Mouse (Mus musculus): ENCODE measurements at regions not wholly inside any gene's neighbourhood (a gene's known extent, or its start where the extent isn't known, plus 50 kb on each side); places are given as distances from the start of the nearest gene placed in this dataset.
"Not testable (repeated sequence)": the region's sequence is repeated elsewhere in the genome, so short reads cannot be mapped to it uniquely, and the experiment has no call there.

- no peak for DNase-seq (ENCODE audit: extremely low spot score in 1 of 2, low spot score in 1 of 2)
Measured at GRCm38 (mm10) chr6:37691976-37692644, 162.1 kb downstream of the Akr1d1 start.

- no peak for DNase-seq (ENCODE audit: extremely low spot score in 1 of 2, low spot score in 1 of 2)
Measured at GRCm38 (mm10) chr6:37692758-37693157, 162.8 kb downstream of the Akr1d1 start.

DNA sequence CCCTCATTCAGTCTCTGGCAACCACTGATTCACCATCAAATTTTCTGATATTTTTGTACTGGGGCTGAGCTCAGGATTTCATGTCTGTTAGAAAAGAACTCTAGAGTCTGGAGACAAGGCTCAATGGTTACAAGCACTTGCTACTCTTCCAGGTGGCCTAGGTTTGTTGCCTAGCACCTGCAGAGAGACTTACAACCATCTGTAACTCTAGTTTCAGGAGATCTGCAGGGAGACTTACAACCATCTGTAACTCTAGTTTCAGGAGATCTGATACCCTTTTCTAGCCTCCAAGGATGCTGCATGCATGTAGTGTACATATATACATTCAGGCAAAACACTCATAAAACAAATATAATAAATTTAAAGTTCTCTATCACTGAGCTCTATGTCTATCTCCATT is 166.1 kb downstream of the Akr1d1 start:
- no peak for DNase-seq (ENCODE audit: extremely low spot score in 1 of 2, low spot score in 1 of 2)

DNA sequence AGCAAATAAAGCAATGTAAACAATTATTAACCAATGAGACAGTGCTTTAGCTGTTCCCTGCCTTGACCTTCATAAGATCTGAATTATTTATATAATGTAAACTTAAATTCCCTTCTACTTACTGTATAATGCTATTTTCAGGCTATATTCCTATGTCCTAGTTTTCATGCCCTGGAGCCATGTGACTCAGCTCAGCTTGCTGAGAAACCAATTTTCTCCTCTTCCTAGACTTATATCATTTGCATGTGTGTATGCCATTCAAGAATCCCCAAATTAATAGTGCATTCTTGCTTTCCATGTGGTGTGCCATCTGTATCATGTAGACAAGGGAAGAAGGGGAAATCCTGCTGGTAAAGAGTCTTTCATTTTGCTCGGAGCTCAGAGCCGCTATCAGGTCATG is 166.7 kb upstream of the Trim24 start:
- DNase-seq (ENCODE audit: extremely low spot score in 1 of 2, low spot score in 1 of 2) = no peak

GRCm38 (mm10) chr6:37705733-37706145 is 164.9 kb upstream of the Trim24 start:
- no peak for DNase-seq (ENCODE audit: extremely low spot score in 1 of 2, low spot score in 1 of 2)

GRCm38 (mm10) chr6:37707671-37708070 is 162.9 kb upstream of the Trim24 start:
- DNase-seq (ENCODE audit: extremely low spot score in 1 of 2, low spot score in 1 of 2) = not testable (repeated sequence)

DNA sequence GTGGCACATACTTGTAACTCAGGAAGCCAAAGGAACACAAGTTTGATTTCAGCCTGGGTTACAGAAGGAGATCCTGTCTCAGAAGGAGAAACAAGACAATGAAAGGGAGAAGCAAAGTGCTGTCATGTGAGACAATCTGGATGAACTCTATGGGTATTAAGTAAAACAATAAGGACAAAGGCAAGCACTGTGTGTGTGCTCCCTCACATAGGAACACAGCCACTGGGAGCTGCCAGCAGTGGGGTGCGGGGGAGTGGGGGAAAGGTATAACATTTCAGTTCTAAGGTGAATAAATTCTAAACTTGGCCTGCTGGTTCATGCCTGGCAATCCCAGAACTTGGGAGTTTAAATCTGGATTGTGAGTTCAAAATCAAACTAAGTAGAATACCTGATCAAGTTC is 158.8 kb upstream of the Trim24 start:
- no peak for DNase-seq (ENCODE audit: extremely low spot score in 1 of 2, low spot score in 1 of 2)

- DNase-seq (ENCODE audit: extremely low spot score in 1 of 2, low spot score in 1 of 2) = no peak
Measured at GRCm38 (mm10) chr6:37713411-37713810, 157.2 kb upstream of the Trim24 start.

- DNase-seq (ENCODE audit: extremely low spot score in 1 of 2, low spot score in 1 of 2) = no peak
Measured at GRCm38 (mm10) chr6:37714223-37714928, 156.2 kb upstream of the Trim24 start.

DNA sequence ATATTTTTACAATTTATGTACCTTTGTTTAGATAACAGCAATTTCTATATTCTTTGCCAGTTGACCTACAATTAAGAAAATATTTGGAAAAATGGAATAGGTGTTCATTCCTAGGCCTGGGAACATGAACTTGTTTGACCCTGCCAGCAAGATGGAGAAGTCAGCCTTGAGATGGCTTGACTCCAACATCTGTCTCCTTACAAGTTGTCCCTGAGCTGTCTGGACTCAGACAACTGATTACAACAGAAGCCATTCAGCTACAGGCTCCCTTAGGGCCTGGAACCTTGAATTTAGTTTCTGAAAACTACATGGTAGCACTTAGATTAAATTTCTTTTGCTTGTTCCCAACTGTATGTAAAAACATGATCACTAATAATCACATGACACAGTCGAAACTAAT is 148.9 kb upstream of the Trim24 start:
- no peak for DNase-seq (ENCODE audit: extremely low spot score in 1 of 2, low spot score in 1 of 2)

- no peak for DNase-seq (ENCODE audit: extremely low spot score in 1 of 2, low spot score in 1 of 2)
Measured at GRCm38 (mm10) chr6:37723337-37723736, 147.3 kb upstream of the Trim24 start.

GRCm38 (mm10) chr6:37724240-37724639 is 146.4 kb upstream of the Trim24 start:
- DNase-seq (ENCODE audit: extremely low spot score in 1 of 2, low spot score in 1 of 2) = no peak

- DNase-seq (ENCODE audit: extremely low spot score in 1 of 2, low spot score in 1 of 2) = no peak
Measured at GRCm38 (mm10) chr6:37728621-37729020, 142.0 kb upstream of the Trim24 start.

GRCm38 (mm10) chr6:37729165-37729564 is 141.4 kb upstream of the Trim24 start:
- DNase-seq (ENCODE audit: extremely low spot score in 1 of 2, low spot score in 1 of 2) = no peak

DNA sequence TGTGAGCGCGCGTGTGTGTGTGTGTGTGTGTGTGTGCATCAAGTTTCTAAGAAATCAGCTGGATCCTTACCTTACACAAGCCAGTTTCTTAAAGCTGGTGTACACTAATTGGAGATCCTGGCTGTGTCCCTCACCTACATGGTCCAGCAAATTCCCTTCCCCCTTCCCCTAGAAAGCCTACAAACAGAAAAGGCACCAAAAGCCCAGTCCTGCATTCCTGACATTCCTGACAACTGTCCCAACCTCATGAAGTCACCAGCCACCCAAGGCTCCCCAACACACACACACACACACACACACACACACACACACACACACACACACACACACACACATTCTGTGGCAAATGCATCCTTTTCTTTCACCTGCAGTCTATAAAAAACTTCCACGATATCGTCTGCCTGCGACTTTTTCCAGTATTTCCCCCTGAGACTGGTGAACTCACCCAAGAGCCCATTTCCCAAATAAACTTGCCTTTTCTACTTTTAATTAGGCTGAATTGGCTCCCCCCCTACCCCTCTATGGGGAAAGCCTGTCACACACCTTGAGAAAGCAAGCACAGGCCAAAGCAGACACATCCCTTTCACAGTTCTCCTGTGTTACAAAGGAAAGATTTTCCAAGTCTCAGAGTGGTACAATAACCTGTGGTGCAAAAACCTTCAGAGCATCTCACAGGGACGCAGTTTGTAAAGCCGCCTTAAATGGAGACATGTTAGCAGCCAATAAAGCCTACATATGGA is 139.9 kb upstream of the Trim24 start:
- no peak for DNase-seq (ENCODE audit: extremely low spot score in 1 of 2, low spot score in 1 of 2)

DNA sequence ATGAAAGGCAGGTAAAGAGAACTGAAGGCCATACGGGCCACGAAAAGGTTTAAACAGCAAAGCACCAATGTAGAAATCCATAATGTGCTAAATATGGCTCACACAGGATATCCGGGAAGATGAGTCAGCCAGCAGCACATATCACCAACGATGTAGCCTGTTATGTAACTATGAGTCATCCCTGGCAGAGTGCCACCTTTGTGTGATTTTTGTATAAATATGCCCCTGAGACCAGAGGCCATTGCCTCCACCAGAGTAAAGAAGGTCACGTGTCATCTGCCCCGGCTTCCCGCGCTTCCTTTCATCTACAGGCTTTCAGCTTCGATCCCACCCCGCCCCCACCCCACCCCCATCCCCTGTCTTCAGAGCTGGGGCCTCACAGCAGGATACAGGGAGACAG is 138.2 kb upstream of the Trim24 start:
- peak; percentile 8 to 55 for DNase-seq (ENCODE audit: extremely low spot score in 1 of 2, low spot score in 1 of 2)

DNA sequence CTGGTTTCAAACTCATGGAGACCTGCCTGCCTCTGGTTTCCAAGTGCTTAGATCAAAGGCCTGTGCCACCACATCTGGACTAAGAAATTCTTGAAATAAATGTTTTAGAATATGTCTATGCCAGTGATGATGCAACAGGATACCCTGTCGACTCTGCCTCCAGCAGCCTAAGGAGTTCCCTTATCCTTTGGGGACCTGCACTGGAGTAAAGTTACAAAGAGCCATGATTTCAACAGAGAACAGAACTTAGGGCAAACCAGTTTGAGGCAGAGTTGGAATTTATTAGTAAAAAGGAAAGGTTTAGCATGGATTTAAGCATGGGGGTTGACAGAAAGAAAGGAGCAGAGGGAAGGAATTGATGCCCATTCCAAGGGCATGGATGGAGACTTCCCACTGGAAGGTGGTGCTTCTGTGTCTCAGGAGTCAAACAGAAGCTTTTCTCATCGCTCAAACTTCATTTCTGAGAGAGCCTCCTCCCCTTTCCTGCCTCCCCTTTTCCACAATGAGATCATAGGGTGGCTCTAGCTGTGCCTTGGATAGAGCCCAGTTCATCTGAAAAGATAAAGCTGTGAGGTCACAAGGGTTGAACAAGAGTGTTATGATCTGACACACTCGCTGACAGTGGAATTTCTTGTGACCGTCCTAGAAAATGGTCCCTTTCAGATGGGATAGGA is 135.2 kb upstream of the Trim24 start:
- DNase-seq (ENCODE audit: extremely low spot score in 1 of 2, low spot score in 1 of 2) = no peak

- no peak for DNase-seq (ENCODE audit: extremely low spot score in 1 of 2, low spot score in 1 of 2)
Measured at GRCm38 (mm10) chr6:37735962-37736297, 134.7 kb upstream of the Trim24 start.

GRCm38 (mm10) chr6:37740982-37741889 is 129.4 kb upstream of the Trim24 start:
- DNase-seq (ENCODE audit: extremely low spot score in 1 of 2, low spot score in 1 of 2) = no peak

DNA sequence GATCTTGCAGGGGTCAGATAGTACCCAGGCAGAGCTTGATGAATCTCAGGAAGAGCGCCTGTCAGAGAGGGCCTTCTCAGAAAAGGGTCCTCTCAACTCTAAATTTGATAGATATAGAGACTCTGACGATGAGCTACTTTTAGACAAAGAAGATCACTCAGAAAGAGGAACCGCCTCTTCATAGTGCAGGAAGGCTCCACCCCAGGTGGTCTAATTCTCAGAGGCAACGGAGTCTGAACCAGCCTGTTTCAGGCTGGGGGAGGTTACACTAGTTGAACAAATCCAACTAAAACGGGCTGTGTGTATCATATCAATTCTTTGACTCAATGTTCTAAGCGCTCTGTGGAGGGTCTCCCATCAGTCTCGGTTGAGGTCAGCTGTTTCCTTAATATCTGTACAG is 128.7 kb upstream of the Trim24 start:
- DNase-seq (ENCODE audit: extremely low spot score in 1 of 2, low spot score in 1 of 2) = not testable (repeated sequence)

All from layer of hippocampus, postnatal 25 days (tissue).